Mouse (Mus musculus): ENCODE data around the gene Thap4. TPM values are rescaled to one million over a fixed set of nuclear protein-coding genes. Genes with fewer than 3 reads are reported as not detected.
"Not testable (repeated sequence)": the region's sequence is repeated elsewhere in the genome, so short reads cannot be mapped to it uniquely, and the experiment has no call there.

Gene Thap4
- total and polyA plus RNA-seq, 2 experiments: 10.0 to 17.5 TPM

- WGBS: 95% methylated on average over 6 of the region's 6 CpGs
- Histone ChIP-seq H3K4me1 (ENCODE audit: control insufficient read depth, insufficient read depth, low read length) (no peaks in the 10 kb centered on the region), H3K27ac (replicated peaks; ENCODE audit: insufficient read depth, low read depth, low read length) (no peak overlapping the region), H3K4me3 (ENCODE audit: insufficient read depth, low read depth, low read length) (no peak overlapping the region), H3K79me2 (ENCODE audit: control insufficient read depth, insufficient read depth, low read length) (peaks cover 24% of the 10 kb centered on the region; the same call in 1 of the 2 replicates), H3K27me3 (ENCODE audit: control insufficient read depth, insufficient read depth, low read length) (no peaks in the 10 kb centered on the region), H3K9ac (ENCODE audit: low read depth, low read length) (no peak overlapping the region), H3K36me3 (ENCODE audit: control insufficient read depth, insufficient read depth, low read length) (peaks cover 19% of the 10 kb centered on the region)
- no peak for DNase-seq (ENCODE audit: extremely low read depth, low read depth, low spot score)
- no peak for TF ChIP-seq POLR2A (IDR thresholded peaks at IDR 0.05; ENCODE audit: extremely low read depth, insufficient read depth, low read length)
- no peak for TF ChIP-seq CTCF (IDR thresholded peaks at IDR 0.05; ENCODE audit: low read depth, low read length)
Measured at GRCm38 (mm10) chr1:93767600-93767999, 12.9 kb upstream of the Thap4 start.

- no peak overlapping the region for H3K27ac ChIP-seq (replicated peaks; ENCODE audit: insufficient read depth, low read depth, low read length)
- H3K4me3 ChIP-seq (ENCODE audit: insufficient read depth, low read depth, low read length): no peak overlapping the region
- TF ChIP-seq POLR2A (IDR thresholded peaks at IDR 0.05; ENCODE audit: extremely low read depth, insufficient read depth, low read length) (no peak), CTCF (IDR thresholded peaks at IDR 0.05; ENCODE audit: low read depth, low read length) (no peak)
- no peaks in the 10 kb centered on the region for H3K4me1 ChIP-seq (ENCODE audit: control insufficient read depth, insufficient read depth, low read length)
- WGBS: 93% methylated on average over 9 of the region's 9 CpGs
- peaks cover 15% of the 10 kb centered on the region for H3K36me3 ChIP-seq (ENCODE audit: control insufficient read depth, insufficient read depth, low read length)
- no peak overlapping the region for H3K9ac ChIP-seq (ENCODE audit: low read depth, low read length)
- H3K79me2 ChIP-seq (ENCODE audit: control insufficient read depth, insufficient read depth, low read length): peaks cover 34% of the 10 kb centered on the region; the same call in 1 of the 2 replicates
- DNase-seq (ENCODE audit: extremely low read depth, low read depth, low spot score): no peak
- H3K27me3 ChIP-seq (ENCODE audit: control insufficient read depth, insufficient read depth, low read length): no peaks in the 10 kb centered on the region
Measured at GRCm38 (mm10) chr1:93764871-93765591, 10.4 kb upstream of the Thap4 start.

- not testable (repeated sequence) for H3K9ac ChIP-seq (ENCODE audit: low read depth, low read length); DNase-seq (ENCODE audit: extremely low read depth, low read depth, low spot score); H3K27ac ChIP-seq (replicated peaks; ENCODE audit: insufficient read depth, low read depth, low read length); H3K27me3 ChIP-seq (ENCODE audit: control insufficient read depth, insufficient read depth, low read length); H3K36me3 ChIP-seq (ENCODE audit: control insufficient read depth, insufficient read depth, low read length); H3K4me3 ChIP-seq (ENCODE audit: insufficient read depth, low read depth, low read length); H3K4me1 ChIP-seq (ENCODE audit: control insufficient read depth, insufficient read depth, low read length)
- WGBS: 95% methylated on average over 3 of the region's 3 CpGs
- H3K79me2 ChIP-seq (ENCODE audit: control insufficient read depth, insufficient read depth, low read length): peaks cover 37% of the 10 kb centered on the region; the same call in 1 of the 2 replicates
Measured at GRCm38 (mm10) chr1:93763531-93763930, 8.9 kb upstream of the Thap4 start.

- peaks cover 49% of the 10 kb centered on the region; the same call in 1 of the 2 replicates for H3K79me2 ChIP-seq (ENCODE audit: control insufficient read depth, insufficient read depth, low read length)
- WGBS: 96% methylated on average over 1 of the region's 1 CpGs
- no peak for DNase-seq (ENCODE audit: extremely low read depth, low read depth, low spot score)
- H3K27ac ChIP-seq (replicated peaks; ENCODE audit: insufficient read depth, low read depth, low read length): no peak overlapping the region
- H3K36me3 ChIP-seq (ENCODE audit: control insufficient read depth, insufficient read depth, low read length): no peaks in the 10 kb centered on the region
- H3K27me3 ChIP-seq (ENCODE audit: control insufficient read depth, insufficient read depth, low read length): no peaks in the 10 kb centered on the region
- peaks cover 9% of the 10 kb centered on the region for H3K4me1 ChIP-seq (ENCODE audit: control insufficient read depth, insufficient read depth, low read length)
- H3K9ac ChIP-seq (ENCODE audit: low read depth, low read length): no peak overlapping the region
- TF ChIP-seq CTCF (IDR thresholded peaks at IDR 0.05; ENCODE audit: low read depth, low read length) (no peak), POLR2A (IDR thresholded peaks at IDR 0.05; ENCODE audit: extremely low read depth, insufficient read depth, low read length) (no peak)
- no peak overlapping the region for H3K4me3 ChIP-seq (ENCODE audit: insufficient read depth, low read depth, low read length)
Measured at GRCm38 (mm10) chr1:93760076-93760475, 5.4 kb upstream of the Thap4 start.

GRCm38 (mm10) chr1:93756154-93756553, 1.5 kb upstream of the Thap4 start:
- Histone ChIP-seq H3K27ac (replicated peaks; ENCODE audit: insufficient read depth, low read depth, low read length) (no peak overlapping the region), H3K9ac (ENCODE audit: low read depth, low read length) (no peak overlapping the region), H3K4me3 (ENCODE audit: insufficient read depth, low read depth, low read length) (no peak overlapping the region), H3K36me3 (ENCODE audit: control insufficient read depth, insufficient read depth, low read length) (no peaks in the 10 kb centered on the region), H3K4me1 (ENCODE audit: control insufficient read depth, insufficient read depth, low read length) (peaks cover 12% of the 10 kb centered on the region), H3K79me2 (ENCODE audit: control insufficient read depth, insufficient read depth, low read length) (peaks cover 37% of the 10 kb centered on the region), H3K27me3 (ENCODE audit: control insufficient read depth, insufficient read depth, low read length) (no peaks in the 10 kb centered on the region)
- TF ChIP-seq CTCF (IDR thresholded peaks at IDR 0.05; ENCODE audit: low read depth, low read length): no peak
- TF ChIP-seq POLR2A (IDR thresholded peaks at IDR 0.05; ENCODE audit: extremely low read depth, insufficient read depth, low read length): no peak
- no peak for DNase-seq (ENCODE audit: extremely low read depth, low read depth, low spot score)

- no peak for TF ChIP-seq POLR2A (IDR thresholded peaks at IDR 0.05; ENCODE audit: extremely low read depth, insufficient read depth, low read length)
- no peak for TF ChIP-seq CTCF (IDR thresholded peaks at IDR 0.05; ENCODE audit: low read depth, low read length)
- no peak overlapping the region for H3K27ac ChIP-seq (replicated peaks; ENCODE audit: insufficient read depth, low read depth, low read length)
- H3K4me3 ChIP-seq (ENCODE audit: insufficient read depth, low read depth, low read length): peak overlapping the region; percentile 90; the same call in 1 of the 2 replicates
Measured at GRCm38 (mm10) chr1:93755618-93756017, 954 bp upstream of the Thap4 start.

More at GRCm38 (mm10) chr1:93755618-93756017, 954 bp upstream of the Thap4 start:
- Histone ChIP-seq H3K79me2 (ENCODE audit: control insufficient read depth, insufficient read depth, low read length) (peaks cover 34% of the 10 kb centered on the region), H3K27me3 (ENCODE audit: control insufficient read depth, insufficient read depth, low read length) (no peaks in the 10 kb centered on the region), H3K4me1 (ENCODE audit: control insufficient read depth, insufficient read depth, low read length) (peaks cover 12% of the 10 kb centered on the region), H3K9ac (ENCODE audit: low read depth, low read length) (no peak overlapping the region), H3K36me3 (ENCODE audit: control insufficient read depth, insufficient read depth, low read length) (no peaks in the 10 kb centered on the region)
- no peak for DNase-seq (ENCODE audit: extremely low read depth, low read depth, low spot score)
- WGBS: 33% methylated on average over 7 of the region's 7 CpGs
